Mouse (Mus musculus): ENCODE measurements around the gene Btnl4. TPM values are rescaled to one million over a fixed set of nuclear protein-coding genes. Genes with fewer than 3 reads are reported as not detected.
"Not testable (repeated sequence)": the region's sequence is repeated elsewhere in the genome, so short reads cannot be mapped to it uniquely, and the experiment has no call there.

The Btnl4 gene
- polyA plus RNA-seq, 1 experiment: not detected

DNA sequence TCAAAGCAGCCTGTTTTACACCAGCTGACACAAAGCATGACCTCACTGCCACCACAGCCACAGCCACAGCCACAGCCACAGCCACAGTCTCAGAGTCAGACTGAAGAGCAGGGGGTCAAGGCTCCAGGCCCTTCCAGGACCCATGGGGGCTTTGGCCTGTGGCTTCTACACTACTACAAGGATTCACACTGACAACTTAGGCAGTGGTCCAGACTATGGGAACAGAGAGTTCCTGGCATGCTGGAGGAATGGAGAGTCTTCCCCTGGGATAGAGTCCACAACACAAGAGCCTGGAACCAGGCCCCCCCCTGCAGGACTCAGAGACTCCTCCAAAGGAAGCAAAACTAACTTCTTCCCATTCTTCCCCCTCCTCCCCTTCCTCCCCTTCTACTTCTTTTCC lies 30.5 kb upstream of the Btnl4 start:
- Histone ChIP-seq H3K4me3 (ENCODE audit: insufficient read depth, low read depth, low read length) (no peak overlapping the region), H3K36me3 (ENCODE audit: control insufficient read depth, insufficient read depth, low read length) (no peaks in the 10 kb centered on the region), H3K27me3 (replicated peaks; ENCODE audit: control insufficient read depth, insufficient read depth, low read length) (no peaks in the 10 kb centered on the region; the same call in 1 of the 2 replicates), H3K27ac (ENCODE audit: insufficient read depth, low read depth, low read length) (no peak overlapping the region), H3K4me1 (ENCODE audit: control insufficient read depth, insufficient read depth, low read length) (no peaks in the 10 kb centered on the region)
- no peak for TF ChIP-seq POLR2A (IDR thresholded peaks at IDR 0.05; ENCODE audit: low read depth, low read length)
- TF ChIP-seq CTCF (conservative IDR thresholded peaks at IDR 0.05; ENCODE audit: insufficient read depth, insufficient read length, low read depth, low read length): no peak
- DNase-seq: no peak

DNA sequence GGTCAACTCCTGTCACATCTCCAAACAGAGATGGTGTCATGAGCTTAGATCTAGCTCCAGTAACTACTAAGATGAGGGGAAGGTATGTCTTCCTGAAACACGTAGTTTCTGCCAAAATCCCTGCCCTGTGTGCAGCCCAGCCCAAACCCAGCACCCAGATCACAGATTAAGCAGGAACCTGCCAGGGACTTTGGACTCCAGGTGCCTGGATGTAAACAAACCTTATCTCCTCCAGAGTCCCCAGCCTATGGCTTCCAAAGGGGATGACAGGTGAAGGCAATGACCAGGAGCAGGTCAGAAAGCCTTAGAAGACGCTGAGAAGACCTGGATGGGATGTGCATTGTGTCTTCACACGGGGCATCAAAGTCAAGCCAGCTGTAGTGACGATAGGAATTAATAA lies 20.6 kb upstream of the Btnl4 start:
- not testable (repeated sequence) for H3K36me3 ChIP-seq (ENCODE audit: control insufficient read depth, insufficient read depth, low read length); H3K4me1 ChIP-seq (ENCODE audit: control insufficient read depth, insufficient read depth, low read length); H3K27ac ChIP-seq (ENCODE audit: insufficient read depth, low read depth, low read length); H3K4me3 ChIP-seq (ENCODE audit: insufficient read depth, low read depth, low read length); H3K27me3 ChIP-seq (replicated peaks; ENCODE audit: control insufficient read depth, insufficient read depth, low read length); DNase-seq
- WGBS: 70% methylated on average over 4 of the region's 4 CpGs

DNA sequence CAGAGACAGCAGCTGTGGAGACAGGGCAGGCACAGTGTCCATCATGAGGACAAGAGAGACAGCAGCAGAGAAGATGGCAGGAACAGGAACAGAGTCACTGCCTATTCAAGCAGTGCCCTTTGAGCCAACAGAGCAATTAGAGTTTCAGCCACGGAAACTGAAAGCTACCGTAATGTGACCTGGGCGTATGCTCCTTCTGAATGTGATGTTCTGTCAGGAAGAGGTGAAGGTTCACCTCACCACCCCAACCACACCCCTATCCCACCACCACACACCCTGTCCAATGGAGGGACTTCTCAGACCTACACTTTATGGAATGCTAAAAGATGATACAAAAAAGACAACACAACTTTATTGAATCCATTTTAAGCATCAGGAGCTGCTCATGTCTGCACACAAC lies 20.2 kb upstream of the Btnl4 start:
- not testable (repeated sequence) for DNase-seq; H3K4me1 ChIP-seq (ENCODE audit: control insufficient read depth, insufficient read depth, low read length); H3K36me3 ChIP-seq (ENCODE audit: control insufficient read depth, insufficient read depth, low read length); H3K27me3 ChIP-seq (replicated peaks; ENCODE audit: control insufficient read depth, insufficient read depth, low read length); H3K27ac ChIP-seq (ENCODE audit: insufficient read depth, low read depth, low read length); H3K4me3 ChIP-seq (ENCODE audit: insufficient read depth, low read depth, low read length)
- 50% methylated on average over 3 of the region's 3 CpGs for WGBS

DNA sequence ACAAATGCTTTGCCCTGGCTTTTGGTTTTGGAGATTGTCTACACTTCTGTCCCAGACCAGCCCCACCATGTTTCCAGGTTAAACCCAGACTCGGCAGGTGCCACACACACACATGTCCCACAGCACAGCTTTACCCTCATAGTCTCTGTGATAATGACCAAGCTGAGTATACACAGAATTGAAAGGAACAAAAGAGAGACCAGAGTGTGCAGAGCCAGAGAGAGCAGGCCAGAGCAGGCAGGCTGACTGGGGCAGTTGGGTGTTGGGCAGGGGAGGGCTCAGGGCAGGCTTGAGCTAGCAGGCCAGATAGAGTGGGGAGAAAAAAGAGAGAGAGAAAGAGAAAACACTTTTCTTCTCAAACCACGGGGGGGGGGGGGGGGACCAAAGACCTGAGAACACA lies 19.4 kb upstream of the Btnl4 start:
- DNase-seq: no peak
- H3K36me3 ChIP-seq (ENCODE audit: control insufficient read depth, insufficient read depth, low read length): no peaks in the 10 kb centered on the region
- H3K4me1 ChIP-seq (ENCODE audit: control insufficient read depth, insufficient read depth, low read length): no peaks in the 10 kb centered on the region
- no peak overlapping the region for H3K4me3 ChIP-seq (ENCODE audit: insufficient read depth, low read depth, low read length)
- TF ChIP-seq CTCF (conservative IDR thresholded peaks at IDR 0.05; ENCODE audit: insufficient read depth, insufficient read length, low read depth, low read length) (no peak), POLR2A (IDR thresholded peaks at IDR 0.05; ENCODE audit: low read depth, low read length) (no peak)
- H3K27me3 ChIP-seq (replicated peaks; ENCODE audit: control insufficient read depth, insufficient read depth, low read length): no peaks in the 10 kb centered on the region
- 94% methylated on average over 1 of the region's 2 CpGs for WGBS
- no peak overlapping the region for H3K27ac ChIP-seq (ENCODE audit: insufficient read depth, low read depth, low read length)

DNA sequence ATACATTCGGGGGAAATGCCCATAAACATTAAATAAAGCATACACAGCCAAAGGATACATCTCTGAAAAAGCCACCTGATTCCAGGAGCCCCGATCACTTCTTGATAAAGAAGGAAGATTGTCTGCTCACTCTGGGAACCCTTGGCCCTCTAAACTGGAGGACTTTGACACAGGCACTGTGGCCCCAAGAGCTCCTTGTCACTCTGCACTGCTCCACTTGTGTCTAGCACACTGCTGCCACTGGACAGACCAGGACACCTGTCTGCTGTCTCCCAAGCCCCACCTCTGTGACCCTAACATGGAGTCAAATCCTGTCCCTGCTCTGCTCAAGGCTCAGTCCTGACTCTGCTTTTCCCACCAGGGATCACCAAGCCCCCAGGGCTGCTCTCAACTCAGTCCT lies 18.0 kb upstream of the Btnl4 start:
- H3K36me3 ChIP-seq (ENCODE audit: control insufficient read depth, insufficient read depth, low read length); H3K27me3 ChIP-seq (replicated peaks; ENCODE audit: control insufficient read depth, insufficient read depth, low read length); DNase-seq; H3K27ac ChIP-seq (ENCODE audit: insufficient read depth, low read depth, low read length); H3K4me1 ChIP-seq (ENCODE audit: control insufficient read depth, insufficient read depth, low read length); H3K4me3 ChIP-seq (ENCODE audit: insufficient read depth, low read depth, low read length): not testable (repeated sequence)
- WGBS: 84% methylated on average over 2 of the region's 2 CpGs

DNA sequence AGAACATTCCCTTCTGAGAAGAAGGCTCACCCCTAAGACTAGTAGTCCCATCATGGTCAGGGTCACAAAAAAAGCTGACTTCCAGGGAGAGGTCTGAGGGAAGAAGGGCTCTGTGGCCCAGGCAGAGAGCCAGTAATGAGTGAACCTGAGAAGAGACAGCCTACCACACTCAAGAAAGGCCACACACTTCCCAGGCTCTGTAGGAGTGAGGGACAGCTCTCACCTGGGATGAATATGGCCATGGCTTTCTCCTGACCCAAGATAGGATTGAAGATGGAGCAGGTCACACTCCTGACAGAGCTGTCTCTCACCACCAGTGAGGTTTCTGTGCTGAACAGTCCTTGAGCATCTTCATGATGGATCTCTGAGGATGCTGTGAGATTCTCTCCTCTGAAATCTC lies 15.7 kb upstream of the Btnl4 start:
- H3K4me1 ChIP-seq (ENCODE audit: control insufficient read depth, insufficient read depth, low read length): no peaks in the 10 kb centered on the region
- DNase-seq: no peak
- no peak overlapping the region for H3K27ac ChIP-seq (ENCODE audit: insufficient read depth, low read depth, low read length)
- TF ChIP-seq CTCF (conservative IDR thresholded peaks at IDR 0.05; ENCODE audit: insufficient read depth, insufficient read length, low read depth, low read length) (no peak), POLR2A (IDR thresholded peaks at IDR 0.05; ENCODE audit: low read depth, low read length) (no peak)
- no peaks in the 10 kb centered on the region for H3K27me3 ChIP-seq (replicated peaks; ENCODE audit: control insufficient read depth, insufficient read depth, low read length)
- H3K4me3 ChIP-seq (ENCODE audit: insufficient read depth, low read depth, low read length): no peak overlapping the region
- no peaks in the 10 kb centered on the region for H3K36me3 ChIP-seq (ENCODE audit: control insufficient read depth, insufficient read depth, low read length)

DNA sequence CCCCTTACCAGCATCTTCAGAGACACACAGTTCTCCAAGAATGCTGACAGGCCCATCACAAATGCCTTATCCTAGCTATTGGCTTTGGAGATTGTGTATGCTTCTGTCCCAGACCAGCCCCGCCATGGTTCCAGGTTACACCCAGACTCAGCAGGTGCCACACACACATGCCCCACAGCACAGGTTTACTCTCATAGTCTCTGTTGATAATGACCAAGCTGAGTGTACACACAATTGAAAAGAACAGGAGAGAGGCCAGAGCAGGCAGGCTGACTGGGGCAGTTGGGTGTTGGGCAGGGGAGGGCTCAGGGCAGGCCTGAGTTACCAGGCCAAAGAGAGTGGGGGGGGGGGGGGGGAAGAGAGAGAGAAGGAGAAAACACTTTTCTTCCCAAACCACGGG lies 691 bp downstream of the Btnl4 start:
- H3K4me1 ChIP-seq (ENCODE audit: control insufficient read depth, insufficient read depth, low read length): no peaks in the 10 kb centered on the region
- no peaks in the 10 kb centered on the region for H3K36me3 ChIP-seq (ENCODE audit: control insufficient read depth, insufficient read depth, low read length)
- H3K27ac ChIP-seq (ENCODE audit: insufficient read depth, low read depth, low read length): no peak overlapping the region
- 67% methylated on average over 2 of the region's 2 CpGs for WGBS
- no peak for TF ChIP-seq CTCF (conservative IDR thresholded peaks at IDR 0.05; ENCODE audit: insufficient read depth, insufficient read length, low read depth, low read length)
- no peak for TF ChIP-seq POLR2A (IDR thresholded peaks at IDR 0.05; ENCODE audit: low read depth, low read length)
- no peak for DNase-seq
- no peak overlapping the region for H3K4me3 ChIP-seq (ENCODE audit: insufficient read depth, low read depth, low read length)
- no peaks in the 10 kb centered on the region for H3K27me3 ChIP-seq (replicated peaks; ENCODE audit: control insufficient read depth, insufficient read depth, low read length)

DNA sequence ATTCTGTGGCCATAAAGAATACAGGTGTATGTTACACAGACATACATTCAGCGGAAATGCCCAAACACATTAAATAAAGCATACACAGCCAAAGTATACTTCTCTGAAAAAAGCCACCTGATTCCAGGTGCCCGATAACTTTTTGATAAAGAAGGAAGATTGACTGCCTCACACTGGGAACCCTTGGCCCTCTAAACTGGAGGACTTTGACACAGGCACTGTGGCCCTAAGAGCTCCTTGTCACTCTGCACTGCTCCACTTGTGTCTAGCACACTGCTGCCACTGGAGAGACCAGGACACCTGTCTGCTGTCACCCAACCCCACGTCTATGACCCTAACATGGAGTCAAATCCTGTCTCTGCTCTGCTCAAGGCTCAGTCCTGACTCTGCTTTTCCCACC lies 2.1 kb downstream of the Btnl4 start:
- no peak for TF ChIP-seq POLR2A (IDR thresholded peaks at IDR 0.05; ENCODE audit: low read depth, low read length)
- TF ChIP-seq CTCF (conservative IDR thresholded peaks at IDR 0.05; ENCODE audit: insufficient read depth, insufficient read length, low read depth, low read length): no peak
- H3K36me3 ChIP-seq (ENCODE audit: control insufficient read depth, insufficient read depth, low read length): no peaks in the 10 kb centered on the region
- H3K27me3 ChIP-seq (replicated peaks; ENCODE audit: control insufficient read depth, insufficient read depth, low read length): no peaks in the 10 kb centered on the region; the same call in 1 of the 2 replicates
- no peak overlapping the region for H3K27ac ChIP-seq (ENCODE audit: insufficient read depth, low read depth, low read length)
- H3K4me1 ChIP-seq (ENCODE audit: control insufficient read depth, insufficient read depth, low read length): no peaks in the 10 kb centered on the region
- no peak for DNase-seq
- 78% methylated on average over 3 of the region's 3 CpGs for WGBS
- H3K4me3 ChIP-seq (ENCODE audit: insufficient read depth, low read depth, low read length): no peak overlapping the region

All from kidney, adult 2 months (tissue).